Mouse (Mus musculus): Measurements from ENCODE around the gene Gnat2.

DNA sequence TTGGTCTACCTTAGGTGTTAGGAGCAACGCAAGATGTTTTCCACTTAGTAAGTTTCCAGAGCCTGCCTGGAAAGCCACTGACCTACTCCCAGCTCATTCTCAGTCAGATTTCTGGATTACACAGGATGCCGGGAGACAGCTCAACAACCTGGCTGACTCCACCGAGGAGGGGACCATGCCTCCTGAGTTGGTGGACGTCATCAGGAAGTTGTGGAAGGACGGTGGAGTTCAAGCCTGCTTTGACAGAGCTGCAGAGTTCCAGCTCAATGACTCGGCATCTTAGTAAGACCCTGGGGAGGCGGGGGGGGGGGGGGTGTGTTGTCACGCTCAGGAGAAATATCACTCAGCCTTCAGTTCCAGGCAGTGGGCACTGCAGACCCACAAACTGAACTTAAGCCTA, 3.6 kb downstream of the Gnat2 start:
- no peak for TF ChIP-seq POLR2A (IDR thresholded peaks at IDR 0.05; ENCODE audit: control insufficient read depth, extremely low read depth, insufficient read depth, low read length, poor library complexity)
- no peak for TF ChIP-seq CTCF (IDR thresholded peaks at IDR 0.05; ENCODE audit: borderline replicate concordance, control insufficient read depth, extremely low read depth, insufficient read depth, low read length, poor library complexity)
